Mouse (Mus musculus) limb, embryonic 12.5 days (tissue): ENCODE measurements around the gene Tekt1. TPM values are rescaled to one million over a fixed set of nuclear protein-coding genes. Genes with fewer than 3 reads are reported as not detected.

Experiments used
- ATAC-seq: fragments of 200-750 bp; cut with Nextera tagmentation; 2 replicates; pipeline ENCODE4 v1.8.0; 2017; ENCODE audit warnings: low read depth, moderate TSS enrichment; ENCODE audit not compliant: insufficient number of reproducible peaks, insufficient read depth, low FRiP score, low TSS enrichment
- H3K27ac ChIP-seq: fragments of 300-500 bp; sonication (generic); 2 replicates; pipeline ENCODE4 v1.5.1; 2016; ENCODE audit warnings: mild to moderate bottlenecking, moderate library complexity
- H3K27me3 ChIP-seq: fragments of 300-500 bp; sonication (generic); 2 replicates; pipeline ENCODE4 v1.6.1; 2016; ENCODE audit warnings: mild to moderate bottlenecking, moderate library complexity
- H3K36me3 ChIP-seq: fragments of 300-500 bp; sonication (generic); 2 replicates; pipeline ENCODE4 v1.6.1; 2016; ENCODE audit warnings: mild to moderate bottlenecking, moderate library complexity
- H3K4me1 ChIP-seq: fragments of 300-500 bp; sonication (generic); replicated peaks from 2 replicates; pipeline ENCODE4 v1.6.1; 2016
- H3K4me2 ChIP-seq: fragments of 300-500 bp; sonication (generic); 2 replicates; pipeline ENCODE4 v1.6.1; 2016; ENCODE audit warnings: mild to moderate bottlenecking, moderate library complexity
- H3K4me3 ChIP-seq: fragments of 300-500 bp; sonication (generic); replicated peaks from 2 replicates; pipeline ENCODE4 v1.5.1; 2016; ENCODE audit warnings: mild to moderate bottlenecking
- H3K9ac ChIP-seq: fragments of 300-500 bp; sonication (generic); replicated peaks from 2 replicates; pipeline ENCODE4 v1.6.1; 2016; ENCODE audit warnings: mild to moderate bottlenecking, moderate library complexity
- H3K9me3 ChIP-seq: fragments of 300-500 bp; sonication (generic); 2 replicates; pipeline ENCODE4 v1.6.1; 2016; ENCODE audit warnings: mild to moderate bottlenecking, moderate library complexity
- WGBS: fragments of 180-500 bp; shearing (Covaris S2); methylation state at CpG from one replicate; pipeline ENCODE4 v1.1.7; 2016; 5-methylcytosine and 5-hydroxymethylcytosine counted together
- polyA plus RNA-seq: library from polyadenylated mRNA; unstranded; fragments of >200 nt; fragmentation: Nextera tagmentation; extraction: Ambion mirVana; gene quantifications from 2 replicates; pipeline ENCODE4 v1.2.1, GENCODE M21; 2016

Tekt1 gene
- polyA plus RNA-seq, 1 experiment from 2014 or later, result 6.0 TPM

GRCm38 (mm10) chr11:72342549-72343237, 19.5 kb downstream of the Tekt1 start:
- Histone ChIP-seq H3K27ac (no peak overlapping the region), H3K4me2 (0 out of 2 replicates have a peak overlapping the region, but pooled peaks have one; percentile 4), H3K27me3 (no peaks in the 10 kb centered on the region; the same call in 1 of the 2 replicates), H3K9me3 (no peaks in the 10 kb centered on the region), H3K36me3 (no peaks in the 10 kb centered on the region), H3K4me3 (no peak overlapping the region), H3K9ac (no peak overlapping the region), H3K4me1 (no peaks in the 10 kb centered on the region)
- ATAC-seq, result peak; percentile 85
- 10% methylated on average over 7 of the region's 7 CpGs for WGBS

GRCm38 (mm10) chr11:72339716-72340115, 22.5 kb downstream of the Tekt1 start:
- no peak for ATAC-seq
- Histone ChIP-seq H3K4me3 (no peak overlapping the region), H3K4me2 (no peak overlapping the region), H3K9ac (no peak overlapping the region), H3K4me1 (no peaks in the 10 kb centered on the region), H3K27ac (no peak overlapping the region), H3K36me3 (no peaks in the 10 kb centered on the region), H3K27me3 (no peaks in the 10 kb centered on the region; the same call in 1 of the 2 replicates), H3K9me3 (no peaks in the 10 kb centered on the region)
- 88% methylated on average over 4 of the region's 4 CpGs for WGBS

GRCm38 (mm10) chr11:72338437-72338871, 23.8 kb downstream of the Tekt1 start:
- no peak for ATAC-seq
- 56% methylated on average over 5 of the region's 5 CpGs for WGBS
- Histone ChIP-seq H3K4me3 (no peak overlapping the region), H3K9me3 (no peaks in the 10 kb centered on the region), H3K36me3 (no peaks in the 10 kb centered on the region), H3K4me1 (no peaks in the 10 kb centered on the region), H3K27me3 (no peaks in the 10 kb centered on the region; the same call in 1 of the 2 replicates), H3K9ac (no peak overlapping the region), H3K4me2 (no peak overlapping the region), H3K27ac (no peak overlapping the region)

GRCm38 (mm10) chr11:72336726-72337125, 25.5 kb downstream of the Tekt1 start:
- Histone ChIP-seq H3K4me2 (no peak overlapping the region), H3K27me3 (no peaks in the 10 kb centered on the region; the same call in 1 of the 2 replicates), H3K9me3 (no peaks in the 10 kb centered on the region), H3K4me3 (no peak overlapping the region), H3K9ac (no peak overlapping the region), H3K36me3 (no peaks in the 10 kb centered on the region), H3K4me1 (no peaks in the 10 kb centered on the region), H3K27ac (no peak overlapping the region)
- 89% methylated on average over 8 of the region's 8 CpGs for WGBS
- ATAC-seq, result no peak

- ATAC-seq, result no peak
- Histone ChIP-seq H3K9me3 (no peaks in the 10 kb centered on the region), H3K36me3 (no peaks in the 10 kb centered on the region), H3K4me2 (no peak overlapping the region), H3K27ac (no peak overlapping the region), H3K9ac (no peak overlapping the region), H3K27me3 (no peaks in the 10 kb centered on the region; the same call in 1 of the 2 replicates), H3K4me3 (no peak overlapping the region), H3K4me1 (no peaks in the 10 kb centered on the region)
- WGBS, result 84% methylated on average over 4 of the region's 4 CpGs
Measured at GRCm38 (mm10) chr11:72334653-72335052, 27.6 kb downstream of the Tekt1 start.

- no peak overlapping the region for H3K4me3 ChIP-seq
- H3K9ac ChIP-seq, result no peak overlapping the region
- no peaks in the 10 kb centered on the region for H3K9me3 ChIP-seq
- no peak overlapping the region for H3K27ac ChIP-seq
- no peaks in the 10 kb centered on the region for H3K36me3 ChIP-seq
- H3K27me3 ChIP-seq, result no peaks in the 10 kb centered on the region
- H3K4me1 ChIP-seq, result no peaks in the 10 kb centered on the region
- WGBS, result 68% methylated on average over 9 of the region's 9 CpGs
- no peak overlapping the region for H3K4me2 ChIP-seq
- ATAC-seq, result no peak
Measured at GRCm38 (mm10) chr11:72332951-72333667, 29.1 kb downstream of the Tekt1 start.

GRCm38 (mm10) chr11:72325701-72326100, 36.5 kb downstream of the Tekt1 start:
- H3K9me3 ChIP-seq, result no peaks in the 10 kb centered on the region
- H3K36me3 ChIP-seq, result no peaks in the 10 kb centered on the region
- no peak overlapping the region for H3K27ac ChIP-seq
- no peak overlapping the region for H3K4me3 ChIP-seq
- H3K4me2 ChIP-seq, result no peak overlapping the region
- no peaks in the 10 kb centered on the region for H3K27me3 ChIP-seq
- 87% methylated on average over 4 of the region's 4 CpGs for WGBS
- no peaks in the 10 kb centered on the region for H3K4me1 ChIP-seq
- no peak for ATAC-seq
- no peak overlapping the region for H3K9ac ChIP-seq

GRCm38 (mm10) chr11:72324431-72324830, 37.8 kb downstream of the Tekt1 start:
- Histone ChIP-seq H3K9me3 (no peaks in the 10 kb centered on the region), H3K4me3 (no peak overlapping the region), H3K4me2 (no peak overlapping the region), H3K27ac (no peak overlapping the region), H3K9ac (no peak overlapping the region), H3K36me3 (no peaks in the 10 kb centered on the region), H3K27me3 (no peaks in the 10 kb centered on the region), H3K4me1 (no peaks in the 10 kb centered on the region)
- ATAC-seq, result no peak
- 65% methylated on average over 3 of the region's 3 CpGs for WGBS

- no peaks in the 10 kb centered on the region for H3K36me3 ChIP-seq
- 85% methylated on average over 5 of the region's 5 CpGs for WGBS
- H3K27me3 ChIP-seq, result peaks cover 34% of the 10 kb centered on the region
- no peak overlapping the region for H3K4me3 ChIP-seq
- H3K27ac ChIP-seq, result no peak overlapping the region
- ATAC-seq, result no peak
- H3K4me2 ChIP-seq, result no peak overlapping the region
- H3K4me1 ChIP-seq, result peaks cover 6% of the 10 kb centered on the region
- no peak overlapping the region for H3K9ac ChIP-seq
- no peaks in the 10 kb centered on the region for H3K9me3 ChIP-seq
Measured at GRCm38 (mm10) chr11:72318026-72318425, 44.2 kb downstream of the Tekt1 start.

- 9% methylated on average over 42 of the region's 42 CpGs for WGBS
- H3K9ac ChIP-seq, result no peak within 1 kb of the TSS
- H3K27me3 ChIP-seq, result peaks cover 43% of the 10 kb centered on the region
Measured at GRCm38 (mm10) chr11:72314151-72314895, 47.9 kb downstream of the Tekt1 start, which contains the start of gene Fbxo39. Gene Fbxo39, plus strand, starts transcription at chr11:72314444.

More at GRCm38 (mm10) chr11:72314151-72314895, 47.9 kb downstream of the Tekt1 start, which contains the start of gene Fbxo39:
- no peaks in the 10 kb centered on the region for H3K36me3 ChIP-seq
- no peak for ATAC-seq
- no peaks in the 10 kb centered on the region for H3K9me3 ChIP-seq
- H3K27ac ChIP-seq, result no peak within 1 kb of the TSS
- H3K4me2 ChIP-seq, result peak within 1 kb of the TSS; percentile 54
- peaks cover 6% of the 10 kb centered on the region for H3K4me1 ChIP-seq
- peak within 1 kb of the TSS; percentile 31 for H3K4me3 ChIP-seq
